Mouse (Mus musculus) heart, adult 11 months (tissue): Measurements from ENCODE around the gene Cdcp2.
A peak's percentile ranks its signal among the peaks of the same experiment; 100 is the strongest.

Source experiments
- DNase-seq: peaks from one replicate; pipeline ENCODE4 v3.0.0; 2022

The Cdcp2 gene

GRCm38 (mm10) chr4:107135663-107136062, 39.0 kb downstream of the Cdcp2 start:
- no peak for DNase-seq

GRCm38 (mm10) chr4:107136531-107136930, 39.8 kb downstream of the Cdcp2 start:
- DNase-seq = no peak

GRCm38 (mm10) chr4:107138948-107139835, 42.5 kb downstream of the Cdcp2 start:
- no peak for DNase-seq

GRCm38 (mm10) chr4:107139836-107140631, 43.3 kb downstream of the Cdcp2 start:
- no peak for DNase-seq

- DNase-seq = no peak
These were observed 46.8 kb downstream of the Cdcp2 start for GRCm38 (mm10) chr4:107143511-107143910.

GRCm38 (mm10) chr4:107150991-107151390, 54.3 kb downstream of the Cdcp2 start:
- no peak for DNase-seq

GRCm38 (mm10) chr4:107152571-107152970, 55.9 kb downstream of the Cdcp2 start:
- no peak for DNase-seq

GRCm38 (mm10) chr4:107156983-107157401, 60.3 kb downstream of the Cdcp2 start:
- no peak for DNase-seq

- peak; percentile 82 for DNase-seq
These were observed 62.6 kb downstream of the Cdcp2 start for GRCm38 (mm10) chr4:107159166-107159773.

GRCm38 (mm10) chr4:107160181-107160580, 63.5 kb downstream of the Cdcp2 start:
- peak; percentile 82 for DNase-seq
